Mouse (Mus musculus): Measurements from ENCODE around the gene Blzf1. TPM values are rescaled to one million over a fixed set of nuclear protein-coding genes. Genes with fewer than 3 reads are reported as not detected.

The Blzf1 gene
- polyA plus RNA-seq, 1 experiment from 2014 or later, result 28.6 TPM

GRCm38 (mm10) chr1:164324221-164324620 is 16.9 kb upstream of the Blzf1 start:
- 90% methylated on average over 4 of the region's 4 CpGs for WGBS
- Histone ChIP-seq H3K9ac (ENCODE audit: low read depth, low read length) (no peak overlapping the region), H3K9me3 (ENCODE audit: control insufficient read depth, low read length) (no peaks in the 10 kb centered on the region), H3K27ac (replicated peaks; ENCODE audit: low read depth, low read length) (no peak overlapping the region), H3K27me3 (replicated peaks; ENCODE audit: control insufficient read depth, insufficient read depth, low read length) (no peaks in the 10 kb centered on the region), H3K4me2 (ENCODE audit: low read depth, low read length) (no peak overlapping the region), H3K36me3 (ENCODE audit: control insufficient read depth, insufficient read depth, low read length) (no peaks in the 10 kb centered on the region), H3K4me3 (ENCODE audit: low read depth, low read length) (no peak overlapping the region), H3K4me1 (ENCODE audit: control insufficient read depth, insufficient read depth, low read length) (no peaks in the 10 kb centered on the region)
- no peak for ATAC-seq (ENCODE audit: low read depth)
- no peak for DNase-seq (ENCODE audit: low spot score)

GRCm38 (mm10) chr1:164322987-164323650 is 15.8 kb upstream of the Blzf1 start:
- H3K4me1 ChIP-seq (ENCODE audit: control insufficient read depth, insufficient read depth, low read length), result no peaks in the 10 kb centered on the region
- WGBS, result 78% methylated on average over 8 of the region's 8 CpGs
- no peak overlapping the region for H3K27ac ChIP-seq (replicated peaks; ENCODE audit: low read depth, low read length)
- no peaks in the 10 kb centered on the region for H3K27me3 ChIP-seq (replicated peaks; ENCODE audit: control insufficient read depth, insufficient read depth, low read length)
- H3K9ac ChIP-seq (ENCODE audit: low read depth, low read length), result no peak overlapping the region
- no peak for ATAC-seq (ENCODE audit: low read depth)
- H3K9me3 ChIP-seq (ENCODE audit: control insufficient read depth, low read length), result no peaks in the 10 kb centered on the region
- H3K4me2 ChIP-seq (ENCODE audit: low read depth, low read length), result no peak overlapping the region
- DNase-seq (ENCODE audit: low spot score), result no peak
- 0 out of 2 replicates have a peak, but pooled peaks cover 4% of the 10 kb centered on the region for H3K36me3 ChIP-seq (ENCODE audit: control insufficient read depth, insufficient read depth, low read length)
- H3K4me3 ChIP-seq (ENCODE audit: low read depth, low read length), result no peak overlapping the region

GRCm38 (mm10) chr1:164321408-164321807 is 14.1 kb upstream of the Blzf1 start:
- Histone ChIP-seq H3K27me3 (replicated peaks; ENCODE audit: control insufficient read depth, insufficient read depth, low read length) (no peaks in the 10 kb centered on the region), H3K9me3 (ENCODE audit: control insufficient read depth, low read length) (no peaks in the 10 kb centered on the region), H3K36me3 (ENCODE audit: control insufficient read depth, insufficient read depth, low read length) (0 out of 2 replicates have a peak, but pooled peaks cover 4% of the 10 kb centered on the region), H3K9ac (ENCODE audit: low read depth, low read length) (no peak overlapping the region), H3K4me1 (ENCODE audit: control insufficient read depth, insufficient read depth, low read length) (no peaks in the 10 kb centered on the region), H3K4me3 (ENCODE audit: low read depth, low read length) (no peak overlapping the region), H3K4me2 (ENCODE audit: low read depth, low read length) (no peak overlapping the region), H3K27ac (replicated peaks; ENCODE audit: low read depth, low read length) (no peak overlapping the region)
- ATAC-seq (ENCODE audit: low read depth) (no peak), DNase-seq (ENCODE audit: low spot score) (no peak)
- 82% methylated on average over 10 of the region's 10 CpGs for WGBS

- no peak overlapping the region for H3K27ac ChIP-seq (replicated peaks; ENCODE audit: low read depth, low read length)
- ATAC-seq (ENCODE audit: low read depth) (no peak), DNase-seq (ENCODE audit: low spot score) (peak; percentile 2)
- 80% methylated on average over 5 of the region's 5 CpGs for WGBS
- no peaks in the 10 kb centered on the region for H3K27me3 ChIP-seq (replicated peaks; ENCODE audit: control insufficient read depth, insufficient read depth, low read length)
- H3K9me3 ChIP-seq (ENCODE audit: control insufficient read depth, low read length), result no peaks in the 10 kb centered on the region
- no peaks in the 10 kb centered on the region for H3K4me1 ChIP-seq (ENCODE audit: control insufficient read depth, insufficient read depth, low read length)
- H3K4me3 ChIP-seq (ENCODE audit: low read depth, low read length), result no peak overlapping the region
- H3K4me2 ChIP-seq (ENCODE audit: low read depth, low read length), result no peak overlapping the region
- 0 out of 2 replicates have a peak, but pooled peaks cover 4% of the 10 kb centered on the region for H3K36me3 ChIP-seq (ENCODE audit: control insufficient read depth, insufficient read depth, low read length)
- H3K9ac ChIP-seq (ENCODE audit: low read depth, low read length), result no peak overlapping the region
Observed at GRCm38 (mm10) chr1:164320731-164321130, 13.4 kb upstream of the Blzf1 start.

- no peaks in the 10 kb centered on the region for H3K9me3 ChIP-seq (ENCODE audit: control insufficient read depth, low read length)
- no peak overlapping the region for H3K27ac ChIP-seq (replicated peaks; ENCODE audit: low read depth, low read length)
- WGBS, result 80% methylated on average over 14 of the region's 14 CpGs
- H3K4me1 ChIP-seq (ENCODE audit: control insufficient read depth, insufficient read depth, low read length), result no peaks in the 10 kb centered on the region
- H3K4me3 ChIP-seq (ENCODE audit: low read depth, low read length), result no peak overlapping the region
- H3K27me3 ChIP-seq (replicated peaks; ENCODE audit: control insufficient read depth, insufficient read depth, low read length), result no peaks in the 10 kb centered on the region
- no peak overlapping the region for H3K4me2 ChIP-seq (ENCODE audit: low read depth, low read length)
- no peak overlapping the region for H3K9ac ChIP-seq (ENCODE audit: low read depth, low read length)
- no peak for DNase-seq (ENCODE audit: low spot score)
- H3K36me3 ChIP-seq (ENCODE audit: control insufficient read depth, insufficient read depth, low read length), result 0 out of 2 replicates have a peak, but pooled peaks cover 4% of the 10 kb centered on the region
- no peak for ATAC-seq (ENCODE audit: low read depth)
Observed at GRCm38 (mm10) chr1:164319542-164320140, 12.4 kb upstream of the Blzf1 start.

GRCm38 (mm10) chr1:164318474-164318873 is 11.2 kb upstream of the Blzf1 start:
- H3K9me3 ChIP-seq (ENCODE audit: control insufficient read depth, low read length), result no peaks in the 10 kb centered on the region
- H3K27me3 ChIP-seq (replicated peaks; ENCODE audit: control insufficient read depth, insufficient read depth, low read length), result no peaks in the 10 kb centered on the region
- WGBS, result 88% methylated on average over 5 of the region's 5 CpGs
- no peaks in the 10 kb centered on the region for H3K4me1 ChIP-seq (ENCODE audit: control insufficient read depth, insufficient read depth, low read length)
- H3K4me2 ChIP-seq (ENCODE audit: low read depth, low read length), result no peak overlapping the region
- no peak for ATAC-seq (ENCODE audit: low read depth)
- 0 out of 2 replicates have a peak, but pooled peaks cover 10% of the 10 kb centered on the region for H3K36me3 ChIP-seq (ENCODE audit: control insufficient read depth, insufficient read depth, low read length)
- H3K4me3 ChIP-seq (ENCODE audit: low read depth, low read length), result no peak overlapping the region
- DNase-seq (ENCODE audit: low spot score), result no peak
- H3K9ac ChIP-seq (ENCODE audit: low read depth, low read length), result no peak overlapping the region
- H3K27ac ChIP-seq (replicated peaks; ENCODE audit: low read depth, low read length), result no peak overlapping the region

- Histone ChIP-seq H3K27me3 (replicated peaks; ENCODE audit: control insufficient read depth, insufficient read depth, low read length) (no peaks in the 10 kb centered on the region), H3K4me3 (ENCODE audit: low read depth, low read length) (no peak overlapping the region), H3K9ac (ENCODE audit: low read depth, low read length) (no peak overlapping the region), H3K4me2 (ENCODE audit: low read depth, low read length) (no peak overlapping the region), H3K9me3 (ENCODE audit: control insufficient read depth, low read length) (no peaks in the 10 kb centered on the region), H3K4me1 (ENCODE audit: control insufficient read depth, insufficient read depth, low read length) (no peaks in the 10 kb centered on the region), H3K27ac (replicated peaks; ENCODE audit: low read depth, low read length) (no peak overlapping the region), H3K36me3 (ENCODE audit: control insufficient read depth, insufficient read depth, low read length) (0 out of 2 replicates have a peak, but pooled peaks cover 10% of the 10 kb centered on the region)
- WGBS, result 85% methylated on average over 9 of the region's 9 CpGs
- DNase-seq (ENCODE audit: low spot score) (no peak), ATAC-seq (ENCODE audit: low read depth) (no peak)
Observed at GRCm38 (mm10) chr1:164317261-164317660, 10.0 kb upstream of the Blzf1 start.

- no peak overlapping the region for H3K4me2 ChIP-seq (ENCODE audit: low read depth, low read length)
- no peak overlapping the region for H3K9ac ChIP-seq (ENCODE audit: low read depth, low read length)
- WGBS, result 30% methylated on average over 3 of the region's 3 CpGs
- no peaks in the 10 kb centered on the region for H3K9me3 ChIP-seq (ENCODE audit: control insufficient read depth, low read length)
- no peak overlapping the region for H3K4me3 ChIP-seq (ENCODE audit: low read depth, low read length)
- peak; percentile 54 for DNase-seq (ENCODE audit: low spot score)
- no peak overlapping the region for H3K27ac ChIP-seq (replicated peaks; ENCODE audit: low read depth, low read length)
- H3K27me3 ChIP-seq (replicated peaks; ENCODE audit: control insufficient read depth, insufficient read depth, low read length), result no peaks in the 10 kb centered on the region
- peak; percentile 42; the same call in 1 of the 2 replicates for ATAC-seq (ENCODE audit: low read depth)
- no peaks in the 10 kb centered on the region for H3K4me1 ChIP-seq (ENCODE audit: control insufficient read depth, insufficient read depth, low read length)
- H3K36me3 ChIP-seq (ENCODE audit: control insufficient read depth, insufficient read depth, low read length), result 0 out of 2 replicates have a peak, but pooled peaks cover 10% of the 10 kb centered on the region
Observed at GRCm38 (mm10) chr1:164316697-164317096, 9.4 kb upstream of the Blzf1 start.

All from embryonic facial prominence, embryonic 14.5 days (tissue).